Mouse (Mus musculus) T-helper 2 cell (primary cell): ENCODE measurements around the gene Icam2.

Experiments
- in situ Hi-C: fragments of 300-600 bp; cut with MboI, MseI; formaldehyde crosslinking; loops from one replicate; pipeline ENCODE4 v1.15.1; 2025; ENCODE audit warnings: high pct_unique_total_duplicates

Icam2 gene

DNA sequence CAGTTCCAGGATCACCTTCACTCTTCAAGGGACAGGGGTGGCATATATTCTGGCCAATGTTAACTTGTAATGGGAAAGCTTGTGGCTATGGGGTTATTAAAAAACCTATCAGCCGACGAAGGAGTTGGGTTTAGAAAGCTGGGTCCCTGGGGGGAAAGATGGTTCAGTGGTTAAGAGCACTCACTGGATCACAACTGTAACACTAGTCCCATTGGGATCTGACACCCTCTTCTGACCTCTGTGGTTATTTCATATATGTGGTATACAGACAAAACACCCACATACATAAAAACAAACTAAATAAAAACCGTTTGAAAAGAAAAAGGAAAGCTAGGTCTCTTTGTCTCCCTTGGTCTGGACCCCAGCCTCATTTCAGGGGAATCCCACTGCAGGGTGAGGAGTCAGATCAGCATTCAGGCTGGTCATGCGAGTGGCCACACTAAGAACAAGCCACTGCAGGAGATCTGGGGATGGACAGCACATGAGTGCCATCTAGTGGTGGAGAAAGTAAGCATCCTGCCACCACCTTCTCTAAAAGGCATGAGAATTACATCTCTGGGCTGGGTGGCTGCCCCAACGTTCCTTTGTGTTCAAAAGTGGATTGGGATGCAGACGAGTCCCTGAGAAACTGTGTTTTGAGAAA, 3.8 kb upstream of the Icam2 start:
- in situ Hi-C loops = no loop called here

DNA sequence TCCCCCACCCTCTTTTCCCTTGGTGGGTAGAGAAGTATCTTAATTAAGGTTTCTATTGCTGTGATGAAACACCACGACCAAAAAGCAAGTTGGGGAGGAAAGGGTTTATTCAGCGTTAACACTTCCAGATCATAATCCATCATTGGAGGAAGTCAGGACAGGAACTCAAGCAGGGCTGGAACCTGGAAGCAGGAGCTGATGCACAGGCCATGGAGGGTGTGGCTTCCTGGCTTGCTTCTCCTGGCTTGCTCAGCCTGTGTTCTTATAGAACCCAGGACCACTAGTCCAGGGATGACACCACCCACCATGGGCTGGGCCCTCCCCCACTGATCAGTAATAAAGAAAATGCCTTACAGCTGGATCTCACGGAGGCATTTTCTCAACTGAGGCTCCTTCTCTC, 2.9 kb upstream of the Icam2 start:
- in situ Hi-C loops = no loop called here

DNA sequence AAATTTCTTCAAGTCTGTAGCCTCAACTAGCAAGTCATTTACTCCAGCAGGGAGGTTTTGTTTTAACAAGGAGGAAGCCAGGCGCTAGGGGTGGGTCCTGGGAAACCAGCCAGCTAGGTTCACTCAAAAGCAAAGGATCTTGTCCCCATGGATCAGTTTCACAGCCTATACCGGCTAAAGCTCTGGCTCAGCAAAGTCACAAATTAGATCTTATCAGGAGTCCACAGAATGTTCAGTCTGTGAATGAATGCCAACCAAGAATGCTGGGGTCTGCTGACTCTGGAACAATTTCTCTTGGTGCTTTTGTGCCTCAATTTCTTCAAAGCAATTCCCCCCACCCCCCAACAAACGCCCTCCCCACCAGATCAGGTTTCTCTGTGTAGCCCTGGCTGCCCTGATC, 1.7 kb upstream of the Icam2 start:
- in situ Hi-C loops = no loop called here

- in situ Hi-C loops = no loop called here
Measured at GRCm38 (mm10) chr11:106387020-106387419, 855 bp downstream of the Icam2 start.

DNA sequence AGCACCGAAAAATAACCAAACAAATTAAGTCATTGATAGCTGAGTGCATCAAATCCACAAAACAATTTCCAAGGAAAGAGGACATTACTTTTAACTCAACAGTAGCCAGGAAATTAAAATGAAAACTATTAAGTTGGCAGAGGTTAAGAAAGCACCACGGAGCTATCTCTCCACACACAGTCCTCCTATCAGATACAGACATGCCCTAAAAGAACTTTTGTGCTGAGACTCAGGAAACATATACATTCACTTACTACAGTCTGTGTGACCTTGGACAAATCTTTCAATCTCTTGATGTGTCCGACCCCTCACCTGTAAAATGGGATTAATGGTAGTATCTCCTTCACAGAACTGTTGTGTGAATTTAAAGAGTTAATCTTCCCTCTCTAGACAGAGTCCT, 1.5 kb downstream of the Icam2 start:
- in situ Hi-C loops = no loop called here

DNA sequence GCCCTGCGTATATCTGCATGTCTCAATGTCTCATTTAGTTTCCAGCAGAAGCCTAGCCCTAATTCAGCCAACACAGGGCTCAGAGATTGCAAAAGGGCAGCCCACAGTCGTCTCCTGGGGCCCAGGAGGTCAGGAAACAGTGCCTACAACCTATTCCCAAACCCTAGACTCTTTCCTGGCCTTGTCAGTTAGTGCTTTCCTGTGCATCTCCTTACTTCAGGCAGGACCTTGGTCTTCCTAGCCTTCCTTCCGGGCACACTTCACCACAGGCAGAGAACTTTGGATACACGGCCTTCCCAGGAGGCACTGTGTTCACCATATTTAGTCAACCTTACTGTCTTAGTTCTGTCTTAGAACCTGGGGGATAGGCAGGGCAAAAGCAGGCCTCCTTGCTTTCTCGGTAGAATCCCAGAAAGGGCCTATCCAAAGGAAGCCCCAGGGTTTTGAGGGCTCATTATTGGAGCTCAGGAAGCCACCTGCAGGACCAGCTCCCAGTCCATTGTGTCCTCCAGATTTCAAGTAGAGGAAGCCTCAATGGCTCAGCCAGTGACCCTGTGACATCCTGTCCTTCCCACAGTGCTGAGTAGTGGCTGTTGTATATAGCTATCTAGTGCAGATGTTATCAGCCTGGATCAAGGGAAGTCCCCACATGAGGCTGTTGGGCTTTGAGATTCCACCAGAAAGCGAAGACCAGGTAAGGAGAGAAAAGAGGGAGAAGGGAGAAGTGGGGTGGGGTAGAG, 4.7 kb downstream of the Icam2 start:
- in situ Hi-C loops = no loop called here

- in situ Hi-C loops = no loop called here
Measured at GRCm38 (mm10) chr11:106382424-106382823, 5.5 kb downstream of the Icam2 start.

DNA sequence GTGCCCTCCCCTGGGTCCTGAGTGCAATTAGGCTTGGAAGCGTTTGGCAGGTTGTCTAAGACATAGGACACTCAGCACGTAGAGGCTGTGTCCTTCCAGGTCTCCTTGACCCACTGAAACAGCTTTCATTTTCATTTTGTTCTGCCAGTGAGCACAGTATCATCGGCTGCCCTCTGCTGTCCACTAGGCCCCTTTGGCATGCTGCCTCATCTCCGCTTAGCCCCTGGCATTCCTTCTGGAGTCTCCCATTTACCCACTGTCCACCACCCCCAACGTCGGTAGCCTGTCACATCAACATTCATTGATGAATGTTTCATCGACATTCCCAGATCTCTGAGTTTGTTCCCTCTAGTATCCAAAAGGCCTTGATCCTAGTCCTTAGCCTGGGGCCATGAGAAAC, 6.0 kb downstream of the Icam2 start:
- in situ Hi-C loops = no loop called here

GRCm38 (mm10) chr11:106381011-106381410, 6.9 kb downstream of the Icam2 start:
- in situ Hi-C loops = no loop called here

DNA sequence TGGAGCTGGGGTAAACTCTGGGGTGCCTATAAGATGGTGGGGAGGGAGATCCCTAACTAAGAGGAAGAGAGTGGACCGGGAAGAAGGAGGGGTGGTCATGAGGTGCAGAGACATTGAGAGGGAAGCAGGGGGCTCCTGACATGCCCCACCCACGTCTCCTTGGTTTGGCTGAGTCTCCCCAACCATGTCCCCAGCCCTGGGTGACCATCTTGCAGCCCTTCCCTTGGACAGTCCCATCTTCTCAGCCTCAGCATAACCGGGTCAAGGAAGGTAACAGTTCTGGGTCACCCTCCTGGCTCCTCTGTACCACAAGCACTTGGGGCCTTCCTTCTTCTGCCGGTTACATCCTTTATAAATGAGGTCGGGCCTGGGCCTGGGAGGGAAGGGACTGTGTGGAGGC, 12.9 kb downstream of the Icam2 start:
- in situ Hi-C loops = loop anchor here (5.0 kb wide), 1 partner anchor 43 kb away; no protein-coding TSS in a partner anchor

- in situ Hi-C loops = no loop called here
Measured at GRCm38 (mm10) chr11:106374559-106374958, 13.3 kb downstream of the Icam2 start.

- in situ Hi-C loops = no loop called here
Measured at GRCm38 (mm10) chr11:106373998-106374397, 13.9 kb downstream of the Icam2 start.

DNA sequence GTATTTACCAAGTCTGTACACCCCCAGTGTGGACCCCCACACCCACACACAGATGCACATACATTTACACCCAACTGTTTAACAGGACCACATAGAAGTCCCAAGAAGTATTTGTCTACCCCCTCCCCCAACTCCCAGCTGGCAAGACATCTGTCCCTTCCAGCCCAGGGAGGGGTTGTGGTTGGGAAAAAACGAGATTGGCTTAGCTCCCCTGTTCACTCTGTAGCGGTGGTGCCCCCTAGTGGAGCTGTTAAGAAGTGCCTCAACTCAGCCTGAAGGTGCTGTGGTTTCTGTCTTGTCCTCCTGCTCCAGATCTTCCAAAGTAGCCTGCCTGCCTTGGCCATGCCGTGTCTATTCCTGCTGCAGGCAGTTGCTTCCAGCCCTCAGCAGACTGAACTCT, 21.6 kb downstream of the Icam2 start:
- in situ Hi-C loops = no loop called here

- in situ Hi-C loops = no loop called here
Measured at GRCm38 (mm10) chr11:106365366-106365765, 22.5 kb downstream of the Icam2 start, which contains the start of gene Prr29. Gene Prr29 (plus strand): TSS chr11:106365472.

- in situ Hi-C loops = no loop called here
Measured at GRCm38 (mm10) chr11:106364712-106365111, 23.2 kb downstream of the Icam2 start.

- in situ Hi-C loops = no loop called here
Measured at GRCm38 (mm10) chr11:106359350-106359749, 28.5 kb downstream of the Icam2 start.

- in situ Hi-C loops = no loop called here
Measured at GRCm38 (mm10) chr11:106355382-106356128, 32.3 kb downstream of the Icam2 start.

GRCm38 (mm10) chr11:106354181-106354580, 33.7 kb downstream of the Icam2 start:
- in situ Hi-C loops = no loop called here

DNA sequence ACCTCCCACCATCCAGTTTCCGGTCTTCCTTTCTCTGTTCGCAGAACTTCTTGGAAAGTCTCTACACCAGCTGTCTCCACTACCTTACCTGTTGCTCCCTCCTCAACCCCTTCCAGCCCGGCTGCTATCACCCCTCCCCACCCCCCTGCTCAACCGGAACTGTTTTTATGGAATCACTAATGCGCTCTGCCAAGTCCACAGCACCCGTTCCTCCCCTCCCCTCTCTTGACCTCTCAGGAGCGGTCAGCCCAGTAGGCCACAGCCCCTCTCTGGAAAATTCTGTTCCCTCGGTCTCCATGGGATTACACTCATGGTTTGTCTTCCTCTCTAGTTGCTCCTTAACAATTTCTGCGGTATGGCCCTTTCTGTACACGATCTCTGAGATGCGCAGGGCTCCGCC, 34.7 kb downstream of the Icam2 start, which contains the start of gene Scn4a:
Scn4a (minus strand) TSS at position 101 of the 400 bp plus-strand sequence.
- in situ Hi-C loops = no loop called here

DNA sequence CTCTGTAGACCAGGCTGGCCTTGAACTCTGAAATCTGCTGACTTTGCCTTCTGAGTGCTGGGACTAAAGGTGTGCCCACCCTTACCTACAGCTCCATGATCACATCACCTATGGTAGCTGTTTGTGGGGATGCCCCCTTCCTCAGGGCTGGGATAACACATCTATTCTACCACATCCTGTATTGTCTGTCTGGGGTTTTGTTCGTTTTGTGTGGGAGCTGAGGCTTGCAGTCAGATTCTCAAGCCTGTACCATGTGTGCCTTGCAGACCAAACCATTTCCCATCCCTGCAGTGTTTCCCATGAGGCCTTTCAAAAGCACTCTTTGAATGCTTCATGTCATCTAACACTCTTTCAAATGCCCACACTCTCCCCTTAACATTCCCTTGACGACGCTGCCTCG, 35.9 kb downstream of the Icam2 start:
- in situ Hi-C loops = no loop called here

DNA sequence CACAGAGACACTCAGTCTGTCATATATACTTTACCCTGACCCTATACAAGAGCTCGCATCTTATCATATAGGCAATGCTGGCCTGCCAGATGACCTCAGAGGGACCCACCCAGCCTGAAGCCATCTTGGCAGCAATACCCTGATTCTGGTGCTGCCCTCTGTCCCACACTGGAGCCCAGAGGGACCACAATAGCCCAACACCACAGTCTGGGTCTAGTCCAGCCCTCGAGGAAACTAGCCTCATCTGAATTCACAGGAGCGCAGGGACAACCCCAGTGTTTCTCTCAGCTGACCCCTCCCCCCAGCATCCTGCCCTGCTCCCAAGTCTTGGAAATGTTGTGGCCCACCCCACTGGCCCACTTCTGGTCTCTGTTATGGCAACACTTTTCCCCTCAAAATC, 36.6 kb downstream of the Icam2 start:
- in situ Hi-C loops = no loop called here

- in situ Hi-C loops = no loop called here
Measured at GRCm38 (mm10) chr11:106350853-106351252, 37.0 kb downstream of the Icam2 start.

GRCm38 (mm10) chr11:106349772-106350171, 38.1 kb downstream of the Icam2 start:
- in situ Hi-C loops = no loop called here
